22 mouse cellular contexts compared by ENCODE assay signal in genomic region chr6:145949049-145949448, GRCm38 (mm10). TPM values are rescaled to one million over a fixed set of nuclear protein-coding genes. Genes with fewer than 3 reads are reported as not detected.
"Had no signal": no experiment of that assay in that cellular context is flagged by ENCODE, and none has a peak within 500 bp of the region (broad histone marks: within the 10 kb centered on the region; RNA-seq: fewer than 3 reads in every experiment).

No protein-coding gene starts in this region.

- H3K4me3 ChIP-seq: embryonic facial prominence, embryonic 10.5 days; embryonic facial prominence, embryonic 12.5 days; embryonic facial prominence, embryonic 13.5 days; embryonic facial prominence, embryonic 15.5 days; erythroblast, embryonic 14.5 days; forebrain, embryonic 10.5 days; forebrain, embryonic 12.5 days; forebrain, embryonic 13.5 days; forebrain, embryonic 15.5 days; gastrocnemius, adult 2 months had no signal

- H3K9me3 ChIP-seq: embryonic facial prominence, embryonic 10.5 days; embryonic facial prominence, embryonic 12.5 days; embryonic facial prominence, embryonic 13.5 days; embryonic facial prominence, embryonic 15.5 days; forebrain, embryonic 10.5 days; forebrain, embryonic 12.5 days; forebrain, embryonic 13.5 days; forebrain, embryonic 15.5 days had no signal

- H3K4me2 ChIP-seq: embryonic facial prominence, embryonic 12.5 days; embryonic facial prominence, embryonic 13.5 days; embryonic facial prominence, embryonic 15.5 days; forebrain, embryonic 12.5 days; forebrain, embryonic 13.5 days; forebrain, embryonic 15.5 days had no signal

- H3K27me3 ChIP-seq: embryonic facial prominence, embryonic 12.5 days; embryonic facial prominence, embryonic 13.5 days; embryonic facial prominence, embryonic 15.5 days; forebrain, embryonic 12.5 days; forebrain, embryonic 13.5 days; forebrain, embryonic 15.5 days had no signal

- H3K36me3 ChIP-seq: embryonic facial prominence, embryonic 10.5 days; embryonic facial prominence, embryonic 12.5 days; embryonic facial prominence, embryonic 13.5 days; embryonic facial prominence, embryonic 15.5 days; forebrain, embryonic 10.5 days; forebrain, embryonic 12.5 days; forebrain, embryonic 15.5 days had no signal

- ATAC-seq: forebrain, embryonic 13.5 days; forebrain, embryonic 14.5 days; forebrain, embryonic 15.5 days; forebrain, postnatal 0 days had no signal

- DNase-seq: cerebellum, adult 8-10 months; cerebellum, adult 9-10 months; cerebellum, postnatal 14 days; embryo, embryonic 11 days; forebrain, postnatal 0 days; gastrocnemius, adult 2 months; gastrocnemius, postnatal 10 days; gastrocnemius, postnatal 14 days; gastrocnemius, postnatal 25 days; gastrocnemius, postnatal 36 days; heart, adult 11 months; heart, adult 18-20 months had no signal

- H3K9ac ChIP-seq: embryonic facial prominence, embryonic 12.5 days; embryonic facial prominence, embryonic 13.5 days; embryonic facial prominence, embryonic 15.5 days; forebrain, embryonic 12.5 days; forebrain, embryonic 13.5 days; forebrain, embryonic 15.5 days; forebrain, postnatal 0 days had no signal

- H3K27ac ChIP-seq: embryonic facial prominence, embryonic 12.5 days; embryonic facial prominence, embryonic 13.5 days; embryonic facial prominence, embryonic 15.5 days; forebrain, embryonic 12.5 days; forebrain, embryonic 13.5 days; forebrain, embryonic 15.5 days; gastrocnemius, adult 2 months had no signal

RNA-seq across cellular contexts. Expression of gene Sspn, which starts 17.6 kb away (rescaled TPM):
- polyA plus RNA-seq: erythroblast, embryonic 14.5 days had no signal
